Mouse (Mus musculus) kidney, postnatal 0 days (tissue): ENCODE data around the gene Atrip. TPM values are rescaled to one million over a fixed set of nuclear protein-coding genes. Genes with fewer than 3 reads are reported as not detected.
A peak's percentile ranks its signal among the peaks of the same experiment; 100 is the strongest.

Source experiments
- ATAC-seq: fragments of 200-750 bp; cut with Nextera tagmentation; replicated peaks from 2 replicates; pipeline ENCODE4 v1.8.0; 2017; ENCODE audit warnings: low read depth, moderate number of reproducible peaks, moderate TSS enrichment, moderate library complexity; ENCODE audit not compliant: low FRiP score
- DNase-seq: peaks from one replicate; pipeline ENCODE4 v3.0.0-alpha.2; 2016; ENCODE audit warnings: low spot score
- H3K27ac ChIP-seq: fragments of 300-500 bp; sonication (generic); 2 replicates; pipeline ENCODE4 v1.5.1; 2014; ENCODE audit warnings: mild to moderate bottlenecking
- H3K27me3 ChIP-seq: fragments of 300-500 bp; sonication (generic); 2 replicates; pipeline ENCODE4 v1.6.1; 2014; ENCODE audit warnings: low read length, mixed read lengths; ENCODE audit not compliant: insufficient read depth
- H3K36me3 ChIP-seq: fragments of 300-500 bp; sonication (generic); 2 replicates; pipeline ENCODE4 v1.6.1; 2014; ENCODE audit warnings: low read length, mixed read lengths; ENCODE audit not compliant: insufficient read depth
- H3K4me1 ChIP-seq: fragments of 300-500 bp; sonication (generic); replicated peaks from 2 replicates; pipeline ENCODE4 v1.6.1; 2014; ENCODE audit warnings: antibody characterized with exemption, low read length, mixed read lengths; ENCODE audit not compliant: insufficient read depth
- H3K4me2 ChIP-seq: fragments of 300-500 bp; sonication (generic); 2 replicates; pipeline ENCODE4 v1.6.1; 2014; ENCODE audit warnings: mild to moderate bottlenecking, low read length, moderate library complexity, mixed read lengths
- H3K4me3 ChIP-seq: fragments of 300-500 bp; sonication (generic); replicated peaks from 2 replicates; pipeline ENCODE4 v1.5.1; 2014; ENCODE audit warnings: low read depth, low read length
- H3K9ac ChIP-seq: fragments of 300-500 bp; sonication (generic); 2 replicates; pipeline ENCODE4 v1.6.1; 2014; ENCODE audit warnings: low read depth, low read length
- H3K9me3 ChIP-seq: fragments of 300-500 bp; sonication (generic); replicated peaks from 2 replicates; pipeline ENCODE4 v1.6.1; 2016; ENCODE audit warnings: low read length, inconsistent platforms, mixed read lengths
- CTCF ChIP-seq: IDR thresholded peaks from 2 replicates; pipeline ENCODE4 v1.5.1; 2016; ENCODE audit warnings: antibody characterized with exemption, low read depth, mild to moderate bottlenecking, moderate library complexity
- WGBS: fragments of 180-500 bp; shearing (Covaris S2); extraction: QIAGEN DNeasy Blood & Tissue Kit; methylation state at CpG from one replicate; pipeline ENCODE4 v1.1.7; 2014; 5-methylcytosine and 5-hydroxymethylcytosine counted together
- polyA plus RNA-seq: library from polyadenylated mRNA; unstranded; fragments of >200 nt; fragmentation: Nextera tagmentation; extraction: Ambion mirVana; gene quantifications from 2 replicates; pipeline ENCODE4 v1.2.1, GENCODE M21; 2015

Atrip gene
- polyA plus RNA-seq, 1 experiment from 2014 or later: 18.8 TPM

GRCm38 (mm10) chr9:109038086-109038895, 35.6 kb downstream of the Atrip start, which contains the start of gene Shisa5:
Gene Shisa5, plus strand, starts transcription at chr9:109038565.
- peak within 1 kb of the TSS; percentile 65 for H3K4me3 ChIP-seq
- peak; percentile 84 for DNase-seq
- no peaks in the 10 kb centered on the region for H3K27me3 ChIP-seq
- H3K9me3 ChIP-seq: no peaks in the 10 kb centered on the region
- TF ChIP-seq CTCF: no peak
- peak within 1 kb of the TSS; percentile 84 for H3K9ac ChIP-seq
- WGBS: under 1% methylated on average over 40 of the region's 40 CpGs
- H3K27ac ChIP-seq: peak within 1 kb of the TSS; percentile 92
- H3K4me1 ChIP-seq: peaks cover 25% of the 10 kb centered on the region
- ATAC-seq: peak; percentile 85
- peak within 1 kb of the TSS; percentile 85 for H3K4me2 ChIP-seq
- no peaks in the 10 kb centered on the region for H3K36me3 ChIP-seq

GRCm38 (mm10) chr9:109032435-109032834, 41.5 kb downstream of the Atrip start:
- Histone ChIP-seq H3K9me3 (no peaks in the 10 kb centered on the region), H3K9ac (no peak overlapping the region), H3K4me2 (no peak overlapping the region), H3K4me3 (no peak overlapping the region), H3K36me3 (no peaks in the 10 kb centered on the region), H3K27ac (no peak overlapping the region), H3K27me3 (no peaks in the 10 kb centered on the region), H3K4me1 (no peaks in the 10 kb centered on the region)
- ATAC-seq: no peak
- no peak for DNase-seq
- WGBS: 78% methylated on average over 6 of the region's 6 CpGs
- TF ChIP-seq CTCF: no peak

DNA sequence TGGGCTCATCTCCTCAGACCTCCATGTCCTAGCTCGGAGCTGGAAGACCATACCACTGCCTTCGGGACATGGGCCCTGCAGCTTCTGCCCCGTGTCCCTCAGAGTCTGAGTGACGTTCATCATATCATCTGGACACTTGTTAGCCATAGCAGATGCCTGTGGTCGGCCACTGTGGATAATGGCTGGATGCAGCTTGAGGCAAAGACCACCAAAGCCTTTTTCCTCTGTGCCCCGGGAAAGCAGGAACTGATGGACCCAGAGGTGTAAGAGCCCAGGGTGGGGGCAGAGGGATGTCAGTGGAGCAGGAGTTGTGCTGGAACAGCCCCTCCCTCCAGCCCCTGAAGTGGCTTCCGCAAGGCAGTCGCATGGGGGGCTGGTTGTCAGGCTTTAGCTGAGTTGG, 42.2 kb downstream of the Atrip start:
- no peaks in the 10 kb centered on the region for H3K9me3 ChIP-seq
- no peaks in the 10 kb centered on the region for H3K27me3 ChIP-seq
- no peak overlapping the region for H3K27ac ChIP-seq
- H3K9ac ChIP-seq: no peak overlapping the region
- DNase-seq (no peak), ATAC-seq (no peak)
- TF ChIP-seq CTCF: no peak
- H3K4me3 ChIP-seq: no peak overlapping the region
- H3K4me1 ChIP-seq: no peaks in the 10 kb centered on the region
- 74% methylated on average over 8 of the region's 8 CpGs for WGBS
- H3K36me3 ChIP-seq: no peaks in the 10 kb centered on the region
- no peak overlapping the region for H3K4me2 ChIP-seq

- Histone ChIP-seq H3K4me2 (no peak overlapping the region), H3K4me3 (no peak overlapping the region), H3K9ac (no peak overlapping the region), H3K4me1 (no peaks in the 10 kb centered on the region), H3K36me3 (no peaks in the 10 kb centered on the region), H3K9me3 (no peaks in the 10 kb centered on the region), H3K27ac (no peak overlapping the region), H3K27me3 (no peaks in the 10 kb centered on the region)
- no peak for TF ChIP-seq CTCF
- DNase-seq: no peak
- no peak for ATAC-seq
- 95% methylated on average over 7 of the region's 7 CpGs for WGBS
These were observed 42.9 kb downstream of the Atrip start for GRCm38 (mm10) chr9:109031001-109031400.

DNA sequence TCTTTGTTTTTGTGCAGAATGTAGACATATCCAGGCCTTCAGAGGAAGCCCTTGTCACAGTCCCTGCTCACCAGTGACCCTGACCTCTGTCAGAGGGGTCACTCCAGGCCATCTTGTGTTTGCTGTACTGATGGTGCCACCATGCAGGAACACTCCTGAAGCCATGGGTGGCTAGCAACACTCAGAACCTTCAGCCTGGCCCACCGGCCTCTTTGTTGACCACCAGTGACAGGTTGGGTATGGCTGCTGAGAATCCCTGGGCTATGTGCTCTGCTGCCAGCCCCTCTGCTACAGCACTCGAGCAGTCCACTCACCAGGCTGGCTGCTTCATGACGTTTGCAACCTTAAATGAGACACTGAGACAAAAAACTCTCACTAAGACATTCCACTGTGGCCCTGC, 43.6 kb downstream of the Atrip start:
- H3K27me3 ChIP-seq: no peaks in the 10 kb centered on the region

GRCm38 (mm10) chr9:109028919-109029318, 45.0 kb downstream of the Atrip start:
- TF ChIP-seq CTCF: no peak
- WGBS: 72% methylated on average over 5 of the region's 5 CpGs
- Histone ChIP-seq H3K36me3 (no peaks in the 10 kb centered on the region), H3K4me2 (no peak overlapping the region), H3K27me3 (no peaks in the 10 kb centered on the region), H3K4me1 (no peaks in the 10 kb centered on the region), H3K9ac (no peak overlapping the region), H3K27ac (no peak overlapping the region), H3K4me3 (no peak overlapping the region), H3K9me3 (no peaks in the 10 kb centered on the region)
- ATAC-seq: no peak
- DNase-seq: no peak

More for the DNA sequence above, 43.6 kb downstream of the Atrip start:
- H3K27ac ChIP-seq: no peak overlapping the region
- ATAC-seq (no peak), DNase-seq (no peak)
- no peaks in the 10 kb centered on the region for H3K4me1 ChIP-seq
- WGBS: 60% methylated on average over 3 of the region's 3 CpGs
- no peak overlapping the region for H3K4me3 ChIP-seq
- H3K9me3 ChIP-seq: no peaks in the 10 kb centered on the region
- no peak for TF ChIP-seq CTCF
- no peak overlapping the region for H3K9ac ChIP-seq
- no peak overlapping the region for H3K4me2 ChIP-seq
- H3K36me3 ChIP-seq: no peaks in the 10 kb centered on the region
